Mouse (Mus musculus): ENCODE measurements around the gene Coro2b. TPM values are rescaled to one million over a fixed set of nuclear protein-coding genes. Genes with fewer than 3 reads are reported as not detected.

Coro2b gene
- polyA plus RNA-seq, 1 experiment from 2014 or later = 33.4 TPM

DNA sequence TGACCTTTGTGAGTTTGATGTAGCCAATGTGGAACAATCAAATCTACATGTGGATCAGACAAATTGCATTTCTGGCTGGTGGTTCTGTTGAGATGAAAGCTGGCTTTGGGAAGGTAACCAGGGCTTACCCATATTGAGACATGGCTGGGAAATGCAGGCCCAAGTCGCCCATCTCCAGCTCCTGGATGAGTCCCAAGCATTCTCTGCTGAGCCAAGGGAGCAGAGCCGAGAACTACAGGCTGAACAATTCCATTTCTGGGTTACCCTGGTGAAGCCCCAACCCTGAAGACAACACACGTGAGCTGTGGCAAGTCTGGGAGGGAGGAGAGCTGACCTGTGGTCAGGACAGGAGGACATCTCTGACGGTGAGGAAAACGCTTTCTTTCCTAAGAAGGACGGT, 37.9 kb downstream of the Coro2b start:
- Histone ChIP-seq H3K27ac (ENCODE audit: low read length) (no peak overlapping the region), H3K4me1 (ENCODE audit: control insufficient read depth, insufficient read depth, low read length) (no peaks in the 10 kb centered on the region)

GRCm38 (mm10) chr9:62497135-62498092, 39.4 kb downstream of the Coro2b start:
- 68% methylated on average over 18 of the region's 18 CpGs for WGBS
- Histone ChIP-seq H3K9me3 (replicated peaks; ENCODE audit: control insufficient read depth, low read length, poor library complexity, severe bottlenecking) (no peaks in the 10 kb centered on the region), H3K9ac (ENCODE audit: low read depth, low read length) (no peak overlapping the region), H3K27me3 (ENCODE audit: control insufficient read depth, insufficient read depth, low read depth, low read length) (no peaks in the 10 kb centered on the region), H3K4me3 (ENCODE audit: low read depth, low read length) (no peak overlapping the region), H3K36me3 (ENCODE audit: control insufficient read depth, insufficient read depth, low read length) (no peaks in the 10 kb centered on the region), H3K27ac (ENCODE audit: low read length) (peak overlapping the region; percentile 56), H3K4me1 (ENCODE audit: control insufficient read depth, insufficient read depth, low read length) (no peaks in the 10 kb centered on the region), H3K4me2 (ENCODE audit: low read length) (no peak overlapping the region)
- no peak for ATAC-seq

More for the DNA sequence above, 37.9 kb downstream of the Coro2b start:
- H3K9me3 ChIP-seq (replicated peaks; ENCODE audit: control insufficient read depth, low read length, poor library complexity, severe bottlenecking) = no peaks in the 10 kb centered on the region
- no peaks in the 10 kb centered on the region for H3K36me3 ChIP-seq (ENCODE audit: control insufficient read depth, insufficient read depth, low read length)
- no peaks in the 10 kb centered on the region for H3K27me3 ChIP-seq (ENCODE audit: control insufficient read depth, insufficient read depth, low read depth, low read length)
- H3K9ac ChIP-seq (ENCODE audit: low read depth, low read length) = no peak overlapping the region
- no peak overlapping the region for H3K4me3 ChIP-seq (ENCODE audit: low read depth, low read length)
- WGBS = 88% methylated on average over 6 of the region's 6 CpGs
- H3K4me2 ChIP-seq (ENCODE audit: low read length) = no peak overlapping the region
- no peak for ATAC-seq

DNA sequence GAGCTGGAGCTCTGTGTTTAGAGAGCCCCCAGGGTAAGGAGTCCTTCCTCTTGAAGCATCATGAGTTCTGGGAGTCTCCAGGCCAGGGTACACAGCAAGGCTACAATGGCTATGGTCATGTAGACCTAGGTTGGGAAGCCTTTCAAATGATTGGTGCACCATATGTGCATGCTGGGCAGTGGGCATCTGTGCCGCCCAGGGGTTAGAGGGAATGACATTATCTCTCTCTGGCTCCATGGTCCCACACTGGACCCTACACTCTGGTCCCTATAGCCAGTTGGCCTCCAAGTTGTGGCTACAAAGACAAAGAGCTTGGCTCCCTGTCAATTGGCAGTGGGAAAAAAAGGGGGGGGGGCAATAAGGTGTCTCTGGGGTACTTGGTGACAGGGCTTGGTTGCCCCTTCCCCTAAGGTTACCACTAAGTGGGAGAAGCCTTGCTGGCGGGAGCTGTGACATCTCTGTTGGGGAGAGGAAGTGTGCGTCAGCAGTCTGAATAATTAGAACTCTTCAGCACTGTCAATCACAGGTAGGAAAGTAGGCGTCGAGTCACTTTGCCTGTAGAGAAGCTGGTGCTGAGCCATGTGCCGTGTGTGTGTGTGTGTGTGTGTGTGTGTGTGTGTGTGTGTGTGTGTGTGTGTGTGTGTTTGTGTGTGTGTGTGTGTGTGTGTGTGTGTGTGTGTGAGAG, 44.4 kb downstream of the Coro2b start:
- Histone ChIP-seq H3K27me3 (ENCODE audit: control insufficient read depth, insufficient read depth, low read depth, low read length) (no peaks in the 10 kb centered on the region), H3K36me3 (ENCODE audit: control insufficient read depth, insufficient read depth, low read length) (no peaks in the 10 kb centered on the region), H3K4me1 (ENCODE audit: control insufficient read depth, insufficient read depth, low read length) (peaks cover 7% of the 10 kb centered on the region; the same call in 1 of the 2 replicates), H3K9ac (ENCODE audit: low read depth, low read length) (no peak overlapping the region), H3K27ac (ENCODE audit: low read length) (no peak overlapping the region), H3K4me2 (ENCODE audit: low read length) (no peak overlapping the region), H3K4me3 (ENCODE audit: low read depth, low read length) (no peak overlapping the region), H3K9me3 (replicated peaks; ENCODE audit: control insufficient read depth, low read length, poor library complexity, severe bottlenecking) (no peaks in the 10 kb centered on the region)
- 41% methylated on average over 5 of the region's 6 CpGs for WGBS
- no peak for ATAC-seq

DNA sequence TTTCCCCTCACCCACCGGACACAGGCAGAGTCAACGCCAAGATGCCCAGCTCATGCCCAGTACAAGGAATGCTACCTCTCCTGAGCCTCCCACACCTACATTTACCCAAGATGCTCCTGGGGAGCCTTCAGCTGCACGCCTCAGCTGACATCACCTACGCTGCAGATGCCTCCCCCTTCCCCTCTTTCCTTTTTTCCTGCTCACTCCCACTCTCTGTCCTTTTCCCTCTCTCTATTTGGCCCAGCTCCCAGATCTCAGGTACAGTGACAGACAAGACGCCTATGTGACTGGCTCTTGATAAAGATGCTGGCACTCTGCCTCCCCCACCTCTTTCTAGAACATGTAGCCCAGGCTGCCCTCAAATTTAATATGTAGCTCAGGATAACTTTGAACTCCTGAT, 45.2 kb downstream of the Coro2b start:
- no peak for ATAC-seq
- Histone ChIP-seq H3K27me3 (ENCODE audit: control insufficient read depth, insufficient read depth, low read depth, low read length) (no peaks in the 10 kb centered on the region), H3K4me3 (ENCODE audit: low read depth, low read length) (no peak overlapping the region), H3K4me1 (ENCODE audit: control insufficient read depth, insufficient read depth, low read length) (peaks cover 7% of the 10 kb centered on the region; the same call in 1 of the 2 replicates), H3K9ac (ENCODE audit: low read depth, low read length) (no peak overlapping the region), H3K36me3 (ENCODE audit: control insufficient read depth, insufficient read depth, low read length) (no peaks in the 10 kb centered on the region), H3K9me3 (replicated peaks; ENCODE audit: control insufficient read depth, low read length, poor library complexity, severe bottlenecking) (no peaks in the 10 kb centered on the region), H3K27ac (ENCODE audit: low read length) (no peak overlapping the region), H3K4me2 (ENCODE audit: low read length) (no peak overlapping the region)
- WGBS = 91% methylated on average over 5 of the region's 5 CpGs

DNA sequence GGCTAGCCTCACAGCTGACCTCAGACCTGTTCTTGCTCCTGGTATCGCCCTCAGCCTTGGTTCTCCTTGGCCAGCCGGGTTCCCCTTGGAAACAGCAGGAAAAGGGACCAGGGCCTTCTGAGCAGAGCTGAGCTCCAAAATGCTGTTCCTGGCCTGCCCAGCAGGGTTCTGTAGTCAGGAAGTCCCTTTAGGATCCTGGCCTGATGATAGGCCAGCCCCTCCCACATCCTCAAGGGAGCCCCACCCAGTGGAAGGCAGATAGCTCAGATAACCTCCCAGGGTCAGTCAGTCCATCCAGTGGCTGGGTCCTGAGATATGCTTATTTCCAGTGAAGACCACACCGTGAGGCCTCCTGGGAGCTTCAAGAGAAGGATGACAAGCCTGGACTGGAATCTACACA, 45.7 kb downstream of the Coro2b start:
- Histone ChIP-seq H3K4me1 (ENCODE audit: control insufficient read depth, insufficient read depth, low read length) (peaks cover 7% of the 10 kb centered on the region; the same call in 1 of the 2 replicates), H3K27me3 (ENCODE audit: control insufficient read depth, insufficient read depth, low read depth, low read length) (no peaks in the 10 kb centered on the region), H3K9me3 (replicated peaks; ENCODE audit: control insufficient read depth, low read length, poor library complexity, severe bottlenecking) (no peaks in the 10 kb centered on the region), H3K36me3 (ENCODE audit: control insufficient read depth, insufficient read depth, low read length) (no peaks in the 10 kb centered on the region), H3K9ac (ENCODE audit: low read depth, low read length) (no peak overlapping the region), H3K27ac (ENCODE audit: low read length) (no peak overlapping the region), H3K4me3 (ENCODE audit: low read depth, low read length) (no peak overlapping the region), H3K4me2 (ENCODE audit: low read length) (no peak overlapping the region)
- 78% methylated on average over 3 of the region's 3 CpGs for WGBS
- no peak for ATAC-seq

DNA sequence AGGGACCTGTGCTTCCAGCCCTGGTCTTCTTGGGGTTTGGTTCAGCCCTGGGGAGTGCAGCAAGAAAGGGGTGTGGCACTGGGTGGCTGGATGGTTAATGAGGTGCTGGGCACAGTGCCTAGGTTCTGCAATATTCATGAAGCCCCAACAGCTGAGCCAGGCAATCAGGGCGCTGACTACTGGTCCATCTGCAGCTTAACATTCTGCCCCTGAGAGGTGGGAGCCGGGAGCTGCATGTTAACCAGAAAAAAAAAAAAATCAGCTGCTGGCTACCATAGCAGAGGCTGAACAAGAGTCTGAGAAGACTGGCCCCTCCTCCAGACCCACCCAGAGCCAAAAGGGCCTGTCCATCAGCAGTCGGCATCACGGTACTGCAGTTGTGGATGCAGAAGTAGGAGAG, 52.7 kb downstream of the Coro2b start:
- H3K4me3 ChIP-seq (ENCODE audit: low read depth, low read length) = no peak overlapping the region
- no peak overlapping the region for H3K9ac ChIP-seq (ENCODE audit: low read depth, low read length)
- peaks cover 25% of the 10 kb centered on the region for H3K4me1 ChIP-seq (ENCODE audit: control insufficient read depth, insufficient read depth, low read length)
- no peak overlapping the region for H3K27ac ChIP-seq (ENCODE audit: low read length)
- no peak for ATAC-seq
- no peaks in the 10 kb centered on the region for H3K9me3 ChIP-seq (replicated peaks; ENCODE audit: control insufficient read depth, low read length, poor library complexity, severe bottlenecking)
- no peaks in the 10 kb centered on the region for H3K36me3 ChIP-seq (ENCODE audit: control insufficient read depth, insufficient read depth, low read length)
- H3K27me3 ChIP-seq (ENCODE audit: control insufficient read depth, insufficient read depth, low read depth, low read length) = no peaks in the 10 kb centered on the region
- no peak overlapping the region for H3K4me2 ChIP-seq (ENCODE audit: low read length)
- WGBS = 36% methylated on average over 4 of the region's 4 CpGs

GRCm38 (mm10) chr9:62482788-62483187, 54.1 kb downstream of the Coro2b start:
- ATAC-seq = no peak
- Histone ChIP-seq H3K4me1 (ENCODE audit: control insufficient read depth, insufficient read depth, low read length) (peaks cover 29% of the 10 kb centered on the region), H3K36me3 (ENCODE audit: control insufficient read depth, insufficient read depth, low read length) (no peaks in the 10 kb centered on the region)

GRCm38 (mm10) chr9:62480898-62481642, 55.8 kb downstream of the Coro2b start:
- H3K9ac ChIP-seq (ENCODE audit: low read depth, low read length) = 0 out of 2 replicates have a peak overlapping the region, but pooled peaks have one; percentile 13
- WGBS = 40% methylated on average over 6 of the region's 6 CpGs
- H3K4me1 ChIP-seq (ENCODE audit: control insufficient read depth, insufficient read depth, low read length) = peaks cover 29% of the 10 kb centered on the region
- no peaks in the 10 kb centered on the region for H3K27me3 ChIP-seq (ENCODE audit: control insufficient read depth, insufficient read depth, low read depth, low read length)
- no peak overlapping the region for H3K4me2 ChIP-seq (ENCODE audit: low read length)
- peak overlapping the region; percentile 81 for H3K27ac ChIP-seq (ENCODE audit: low read length)
- H3K4me3 ChIP-seq (ENCODE audit: low read depth, low read length) = no peak overlapping the region
- ATAC-seq = peak; percentile 49
- no peaks in the 10 kb centered on the region for H3K36me3 ChIP-seq (ENCODE audit: control insufficient read depth, insufficient read depth, low read length)
- H3K9me3 ChIP-seq (replicated peaks; ENCODE audit: control insufficient read depth, low read length, poor library complexity, severe bottlenecking) = no peaks in the 10 kb centered on the region

More at GRCm38 (mm10) chr9:62482788-62483187, 54.1 kb downstream of the Coro2b start:
- H3K4me3 ChIP-seq (ENCODE audit: low read depth, low read length) = no peak overlapping the region
- 95% methylated on average over 3 of the region's 3 CpGs for WGBS
- no peak overlapping the region for H3K4me2 ChIP-seq (ENCODE audit: low read length)
- no peaks in the 10 kb centered on the region for H3K9me3 ChIP-seq (replicated peaks; ENCODE audit: control insufficient read depth, low read length, poor library complexity, severe bottlenecking)
- H3K27me3 ChIP-seq (ENCODE audit: control insufficient read depth, insufficient read depth, low read depth, low read length) = no peaks in the 10 kb centered on the region
- no peak overlapping the region for H3K9ac ChIP-seq (ENCODE audit: low read depth, low read length)
- H3K27ac ChIP-seq (ENCODE audit: low read length) = no peak overlapping the region

Data from midbrain, embryonic 16.5 days (tissue).